Mouse (Mus musculus) intestine, embryonic 14.5 days (tissue): ENCODE data around the gene Mitf. TPM values are rescaled to one million over a fixed set of nuclear protein-coding genes. Genes with fewer than 3 reads are reported as not detected.

Experiments used
- ATAC-seq: fragments of 200-750 bp; cut with Nextera tagmentation; replicated peaks from 2 replicates; pipeline ENCODE4 v1.8.0; 2017; ENCODE audit warnings: low read depth, moderate number of reproducible peaks, moderate TSS enrichment, moderate library complexity; ENCODE audit not compliant: low FRiP score, low TSS enrichment
- DNase-seq: peaks from one replicate; pipeline ENCODE4 v3.0.0-alpha.2; 2018; ENCODE audit warnings: low spot score
- H3K27ac ChIP-seq: fragments of 300-500 bp; sonication (generic); 2 replicates; pipeline ENCODE4 v1.5.1; 2014; ENCODE audit warnings: low read depth, mild to moderate bottlenecking, control low read depth
- H3K27me3 ChIP-seq: fragments of 300-500 bp; sonication (generic); replicated peaks from 2 replicates; pipeline ENCODE4 v1.6.1; 2014; ENCODE audit warnings: low read length, control low read depth; ENCODE audit not compliant: control insufficient read depth, insufficient read depth
- H3K36me3 ChIP-seq: fragments of 300-500 bp; sonication (generic); 2 replicates; pipeline ENCODE4 v1.6.1; 2014; ENCODE audit warnings: low read length, control low read depth; ENCODE audit not compliant: control insufficient read depth, insufficient read depth
- H3K4me1 ChIP-seq: fragments of 300-500 bp; sonication (generic); replicated peaks from 2 replicates; pipeline ENCODE4 v1.6.1; 2014; ENCODE audit warnings: low read length, control low read depth, mixed read lengths; ENCODE audit not compliant: control insufficient read depth, insufficient read depth
- H3K4me2 ChIP-seq: fragments of 300-500 bp; sonication (generic); 2 replicates; pipeline ENCODE4 v1.6.1; 2014; ENCODE audit warnings: low read length
- H3K4me3 ChIP-seq: fragments of 300-500 bp; sonication (generic); 2 replicates; pipeline ENCODE4 v1.5.1; 2014; ENCODE audit warnings: low read depth, low read length, control low read depth, mixed read lengths
- H3K9ac ChIP-seq: fragments of 300-500 bp; sonication (generic); 2 replicates; pipeline ENCODE4 v1.6.1; 2014; ENCODE audit warnings: mild to moderate bottlenecking, low read length
- H3K9me3 ChIP-seq: fragments of 300-500 bp; sonication (generic); 2 replicates; pipeline ENCODE4 v1.6.1; 2016; ENCODE audit warnings: low read length, control low read depth; ENCODE audit not compliant: control insufficient read depth
- WGBS: fragments of 180-500 bp; shearing (Covaris S2); extraction: QIAGEN DNeasy Blood & Tissue Kit; methylation state at CpG from one replicate; pipeline ENCODE4 v1.1.7; 2014; 5-methylcytosine and 5-hydroxymethylcytosine counted together
- polyA plus RNA-seq: library from polyadenylated mRNA; unstranded; fragments of >200 nt; fragmentation: Nextera tagmentation; extraction: Ambion mirVana; gene quantifications from 2 replicates; pipeline ENCODE4 v1.2.1, GENCODE M21; 2014

Mitf gene
- polyA plus RNA-seq, 1 experiment from 2014 or later, result 1.3 TPM

DNA sequence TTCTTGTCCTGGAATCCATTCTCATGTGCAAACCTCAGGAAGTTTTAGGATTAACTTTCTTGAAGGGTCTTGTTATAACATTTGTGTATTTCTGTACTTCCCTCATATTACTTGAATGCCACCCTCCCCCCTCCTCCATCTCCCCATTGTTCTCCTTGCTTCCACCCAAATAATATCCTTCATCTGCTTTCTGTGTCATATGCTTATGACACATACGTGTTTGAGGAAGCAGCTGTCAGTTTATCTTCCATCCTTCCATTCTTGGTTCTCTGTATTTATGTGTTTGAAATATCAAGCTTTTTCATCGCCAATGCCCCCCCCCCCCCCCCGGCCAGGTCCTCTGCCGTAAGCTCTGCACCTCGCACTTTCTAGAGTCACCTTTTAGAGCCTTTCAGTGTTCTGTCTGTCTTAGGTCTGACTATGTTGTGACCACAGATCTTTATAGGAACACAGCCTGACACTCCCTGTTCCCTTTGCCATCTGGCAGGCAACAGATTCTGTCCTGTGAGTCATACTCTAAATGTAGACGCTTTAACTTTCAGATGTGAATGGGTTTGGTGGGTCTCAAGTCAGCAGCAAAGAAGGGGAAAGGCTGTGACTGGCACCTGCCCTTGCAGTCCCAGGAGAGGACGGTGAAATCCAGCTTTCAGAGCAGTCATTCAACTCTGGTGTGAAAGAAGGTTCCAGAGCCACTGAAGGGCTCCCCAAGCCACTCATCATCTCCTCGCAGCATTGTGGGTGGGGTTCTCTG, 48.7 kb downstream of the Mitf start:
- 82% methylated on average over 8 of the region's 8 CpGs for WGBS
- no peaks in the 10 kb centered on the region for H3K9me3 ChIP-seq
- no peaks in the 10 kb centered on the region for H3K27me3 ChIP-seq
- DNase-seq (no peak), ATAC-seq (no peak)
- no peaks in the 10 kb centered on the region for H3K4me1 ChIP-seq
- no peak overlapping the region for H3K27ac ChIP-seq
- no peak overlapping the region for H3K9ac ChIP-seq
- no peaks in the 10 kb centered on the region for H3K36me3 ChIP-seq
- H3K4me2 ChIP-seq, result no peak overlapping the region
- H3K4me3 ChIP-seq, result no peak overlapping the region

DNA sequence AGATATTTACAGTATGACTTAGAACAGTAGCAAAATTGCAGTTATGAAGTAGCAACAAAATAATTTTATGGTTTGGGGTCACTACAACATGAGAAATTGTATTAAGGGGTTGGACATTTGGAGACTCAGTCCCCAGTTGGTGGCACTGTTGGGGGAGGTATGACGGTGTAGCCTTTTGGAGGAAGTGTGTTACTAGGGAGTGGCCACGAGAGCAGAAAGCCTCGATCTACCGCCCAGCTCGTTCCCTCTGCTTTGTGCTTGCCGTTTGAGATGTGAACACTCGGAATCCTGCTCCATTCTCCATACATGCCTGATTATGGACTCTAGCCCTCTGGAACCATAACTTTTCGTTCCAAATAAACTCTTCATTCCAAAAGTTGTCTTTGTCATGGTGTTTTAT, 49.6 kb downstream of the Mitf start:
- Histone ChIP-seq H3K27me3 (no peaks in the 10 kb centered on the region), H3K4me1 (no peaks in the 10 kb centered on the region), H3K4me2 (no peak overlapping the region), H3K4me3 (no peak overlapping the region), H3K27ac (no peak overlapping the region), H3K9me3 (no peaks in the 10 kb centered on the region), H3K9ac (no peak overlapping the region), H3K36me3 (no peaks in the 10 kb centered on the region)
- ATAC-seq (no peak), DNase-seq (peak; percentile 38)
- WGBS, result 78% methylated on average over 8 of the region's 8 CpGs

GRCm38 (mm10) chr6:97857690-97858089, 50.8 kb downstream of the Mitf start:
- Histone ChIP-seq H3K27me3 (no peaks in the 10 kb centered on the region), H3K4me1 (no peaks in the 10 kb centered on the region), H3K9ac (no peak overlapping the region), H3K27ac (no peak overlapping the region), H3K36me3 (no peaks in the 10 kb centered on the region), H3K4me2 (no peak overlapping the region), H3K9me3 (no peaks in the 10 kb centered on the region), H3K4me3 (no peak overlapping the region)
- WGBS, result 50% methylated on average over 3 of the region's 3 CpGs
- peak; percentile 46 for DNase-seq
- ATAC-seq, result no peak

GRCm38 (mm10) chr6:97866575-97866974, 59.7 kb downstream of the Mitf start:
- H3K4me1 ChIP-seq, result no peaks in the 10 kb centered on the region
- no peaks in the 10 kb centered on the region for H3K36me3 ChIP-seq
- no peaks in the 10 kb centered on the region for H3K9me3 ChIP-seq
- no peak overlapping the region for H3K27ac ChIP-seq
- no peak overlapping the region for H3K9ac ChIP-seq
- ATAC-seq, result no peak
- H3K27me3 ChIP-seq, result no peaks in the 10 kb centered on the region
- no peak overlapping the region for H3K4me2 ChIP-seq
- whole genome bisulfite sequencing, result 89% methylated on average over 7 of the region's 7 CpGs
- H3K4me3 ChIP-seq, result no peak overlapping the region
- no peak for DNase-seq

DNA sequence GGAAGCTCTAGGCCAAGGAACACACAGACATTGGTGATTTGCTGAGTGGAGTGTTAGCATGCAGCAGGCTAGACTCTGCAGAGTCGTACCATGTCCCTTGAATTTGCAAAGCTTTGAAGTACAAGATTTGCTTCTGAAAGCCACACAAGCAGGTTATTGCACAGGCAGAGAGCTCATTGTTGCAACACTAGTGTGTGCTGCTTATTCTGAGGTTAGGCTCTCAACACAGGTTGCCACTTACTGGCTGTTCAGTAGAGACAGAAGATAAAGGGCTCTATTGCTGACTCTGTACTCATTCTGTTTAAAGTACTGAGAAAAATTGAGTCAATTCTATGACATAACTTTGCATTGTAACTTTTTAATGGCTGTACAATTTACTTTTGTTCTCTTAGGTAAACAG, 61.2 kb downstream of the Mitf start:
- no peak overlapping the region for H3K9ac ChIP-seq
- H3K27ac ChIP-seq, result no peak overlapping the region
- ATAC-seq (no peak), DNase-seq (no peak)
- H3K36me3 ChIP-seq, result no peaks in the 10 kb centered on the region
- no peak overlapping the region for H3K4me2 ChIP-seq
- no peaks in the 10 kb centered on the region for H3K27me3 ChIP-seq
- WGBS, result 88% methylated on average over 1 of the region's 1 CpGs
- no peaks in the 10 kb centered on the region for H3K4me1 ChIP-seq
- no peaks in the 10 kb centered on the region for H3K9me3 ChIP-seq
- H3K4me3 ChIP-seq, result no peak overlapping the region

DNA sequence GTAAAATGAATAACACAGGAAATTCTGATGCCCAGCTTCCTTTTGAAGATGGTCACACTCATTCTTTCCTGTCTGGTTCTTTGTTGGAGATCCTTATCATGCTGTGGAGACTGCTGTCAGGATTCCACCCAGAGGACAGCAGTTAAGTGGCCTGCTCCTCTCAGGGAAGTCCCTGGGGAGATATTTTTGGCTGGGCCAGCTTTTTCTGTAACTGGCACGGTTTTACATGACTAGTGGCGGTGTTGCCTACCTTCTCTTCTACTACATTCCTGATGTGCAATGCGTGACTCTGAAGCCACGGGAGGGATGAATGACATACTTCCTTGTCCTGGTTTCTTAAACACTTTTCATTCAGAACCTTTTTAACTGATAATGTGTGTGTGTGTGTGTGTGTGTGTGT, 63.1 kb downstream of the Mitf start:
- ATAC-seq (no peak), DNase-seq (no peak)
- H3K27ac ChIP-seq, result no peak overlapping the region
- H3K4me3 ChIP-seq, result no peak overlapping the region
- WGBS, result 75% methylated on average over 4 of the region's 4 CpGs
- no peaks in the 10 kb centered on the region for H3K36me3 ChIP-seq
- no peaks in the 10 kb centered on the region for H3K27me3 ChIP-seq
- no peaks in the 10 kb centered on the region for H3K9me3 ChIP-seq
- no peaks in the 10 kb centered on the region for H3K4me1 ChIP-seq
- H3K4me2 ChIP-seq, result no peak overlapping the region
- no peak overlapping the region for H3K9ac ChIP-seq

- H3K27me3 ChIP-seq, result no peaks in the 10 kb centered on the region
- no peak overlapping the region for H3K4me2 ChIP-seq
- H3K4me3 ChIP-seq, result no peak overlapping the region
- no peaks in the 10 kb centered on the region for H3K9me3 ChIP-seq
- ATAC-seq, result no peak
- no peaks in the 10 kb centered on the region for H3K4me1 ChIP-seq
- H3K9ac ChIP-seq, result no peak overlapping the region
- H3K36me3 ChIP-seq, result no peaks in the 10 kb centered on the region
- no peak for DNase-seq
- WGBS, result 95% methylated on average over 4 of the region's 4 CpGs
- H3K27ac ChIP-seq, result no peak overlapping the region
These were observed 64.6 kb downstream of the Mitf start for GRCm38 (mm10) chr6:97871296-97872030.

DNA sequence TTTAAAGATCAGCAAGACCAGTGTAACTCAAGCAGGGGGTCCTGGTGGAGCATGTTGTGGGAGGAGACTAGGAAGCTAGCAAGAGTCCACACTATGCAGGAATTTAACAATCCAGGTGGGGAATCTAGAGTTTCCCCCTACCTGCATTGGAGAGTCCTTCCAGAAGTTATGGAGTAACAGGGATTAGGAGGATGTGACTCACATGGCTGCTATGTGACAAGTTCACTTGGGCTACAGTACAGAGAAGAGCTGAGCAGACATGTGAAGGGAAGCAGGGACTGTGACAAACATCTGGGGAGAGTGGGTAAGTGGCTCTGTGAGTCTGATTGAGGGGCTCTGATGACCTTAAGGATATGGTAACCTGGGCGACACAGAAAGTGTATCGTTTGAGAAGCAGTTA, 66.2 kb downstream of the Mitf start:
- DNase-seq, result no peak
- WGBS, result 59% methylated on average over 2 of the region's 2 CpGs
- no peak for ATAC-seq
- Histone ChIP-seq H3K9me3 (no peaks in the 10 kb centered on the region), H3K4me3 (no peak overlapping the region), H3K4me2 (no peak overlapping the region), H3K9ac (no peak overlapping the region), H3K27ac (no peak overlapping the region), H3K36me3 (no peaks in the 10 kb centered on the region), H3K4me1 (no peaks in the 10 kb centered on the region), H3K27me3 (no peaks in the 10 kb centered on the region)

- H3K9ac ChIP-seq, result no peak overlapping the region
- ATAC-seq, result no peak
- DNase-seq, result no peak
- no peaks in the 10 kb centered on the region for H3K36me3 ChIP-seq
- no peaks in the 10 kb centered on the region for H3K9me3 ChIP-seq
- WGBS, result 57% methylated on average over 2 of the region's 2 CpGs
- H3K4me2 ChIP-seq, result no peak overlapping the region
- H3K27me3 ChIP-seq, result no peaks in the 10 kb centered on the region
- H3K4me3 ChIP-seq, result no peak overlapping the region
- H3K27ac ChIP-seq, result no peak overlapping the region
- H3K4me1 ChIP-seq, result peaks cover 5% of the 10 kb centered on the region; the same call in 1 of the 2 replicates
These were observed 70.1 kb downstream of the Mitf start for GRCm38 (mm10) chr6:97876990-97877389.
